Mouse (Mus musculus): ENCODE results near the gene Rftn2. TPM values are rescaled to one million over a fixed set of nuclear protein-coding genes. Genes with fewer than 3 reads are reported as not detected.

Gene Rftn2
- total RNA-seq, 2 experiments from 2014 or later, result 12.4 to 14.1 TPM

DNA sequence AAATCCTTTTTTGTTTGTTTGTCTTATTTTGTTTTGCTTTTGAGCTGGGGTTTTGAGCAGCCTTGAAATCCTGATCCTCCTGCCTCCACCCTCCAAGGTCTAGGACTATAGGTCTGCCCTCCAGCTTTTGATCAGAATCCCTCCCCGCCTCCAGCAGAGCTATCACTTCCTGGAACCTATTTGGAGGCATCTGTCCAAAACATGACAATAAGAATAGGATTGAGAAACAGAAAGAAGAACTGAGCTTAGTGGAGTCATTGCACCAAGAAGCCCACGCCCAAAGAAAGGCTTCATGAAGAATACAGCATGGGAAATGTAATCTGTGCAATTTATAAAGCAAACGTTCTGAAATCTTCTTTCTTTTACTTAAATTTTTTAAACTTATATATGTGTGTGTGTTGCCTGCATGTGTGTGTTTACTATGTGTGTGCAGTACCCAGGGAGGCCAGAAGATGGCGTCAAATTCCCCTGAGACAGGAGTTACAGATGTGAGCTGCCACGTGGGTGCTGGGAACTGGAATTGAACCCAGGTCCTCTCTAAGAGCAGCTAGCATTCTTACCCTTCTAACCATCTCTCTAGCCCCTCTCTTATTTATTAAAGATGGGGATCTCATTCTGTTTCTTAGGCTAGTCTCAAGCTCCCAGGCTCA lies 46.5 kb downstream of the Rftn2 start:
- intact Hi-C loops (cut with DNase I), result no loop called here
- DNase-seq, result no peak

DNA sequence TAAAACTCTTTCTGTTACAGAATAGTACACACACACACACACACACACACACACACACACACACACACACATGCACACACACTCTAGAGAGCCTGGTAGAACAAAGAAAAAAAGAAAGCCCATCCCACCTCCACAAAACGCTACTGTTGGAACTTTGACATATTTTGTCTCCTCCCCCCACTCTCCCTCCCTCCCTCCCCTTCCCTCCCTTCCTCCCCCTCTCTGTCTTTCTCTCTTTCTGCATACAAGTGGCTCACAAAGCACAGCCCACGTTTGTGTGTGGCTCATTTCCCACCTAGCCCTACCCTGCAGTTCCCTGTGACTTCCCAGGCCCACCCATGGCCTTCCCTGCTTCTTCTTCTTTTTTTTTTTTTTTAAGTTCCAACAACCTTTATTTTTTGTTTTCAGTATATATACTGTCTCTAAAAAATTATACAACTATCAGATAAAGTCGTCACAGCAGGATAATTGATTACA lies 52.0 kb downstream of the Rftn2 start:
- no peak for DNase-seq
- intact Hi-C loops (cut with DNase I), result no loop called here

GRCm38 (mm10) chr1:55173720-55174557 lies 52.6 kb downstream of the Rftn2 start:
- no peak for DNase-seq
- intact Hi-C loops (cut with DNase I), result no loop called here

DNA sequence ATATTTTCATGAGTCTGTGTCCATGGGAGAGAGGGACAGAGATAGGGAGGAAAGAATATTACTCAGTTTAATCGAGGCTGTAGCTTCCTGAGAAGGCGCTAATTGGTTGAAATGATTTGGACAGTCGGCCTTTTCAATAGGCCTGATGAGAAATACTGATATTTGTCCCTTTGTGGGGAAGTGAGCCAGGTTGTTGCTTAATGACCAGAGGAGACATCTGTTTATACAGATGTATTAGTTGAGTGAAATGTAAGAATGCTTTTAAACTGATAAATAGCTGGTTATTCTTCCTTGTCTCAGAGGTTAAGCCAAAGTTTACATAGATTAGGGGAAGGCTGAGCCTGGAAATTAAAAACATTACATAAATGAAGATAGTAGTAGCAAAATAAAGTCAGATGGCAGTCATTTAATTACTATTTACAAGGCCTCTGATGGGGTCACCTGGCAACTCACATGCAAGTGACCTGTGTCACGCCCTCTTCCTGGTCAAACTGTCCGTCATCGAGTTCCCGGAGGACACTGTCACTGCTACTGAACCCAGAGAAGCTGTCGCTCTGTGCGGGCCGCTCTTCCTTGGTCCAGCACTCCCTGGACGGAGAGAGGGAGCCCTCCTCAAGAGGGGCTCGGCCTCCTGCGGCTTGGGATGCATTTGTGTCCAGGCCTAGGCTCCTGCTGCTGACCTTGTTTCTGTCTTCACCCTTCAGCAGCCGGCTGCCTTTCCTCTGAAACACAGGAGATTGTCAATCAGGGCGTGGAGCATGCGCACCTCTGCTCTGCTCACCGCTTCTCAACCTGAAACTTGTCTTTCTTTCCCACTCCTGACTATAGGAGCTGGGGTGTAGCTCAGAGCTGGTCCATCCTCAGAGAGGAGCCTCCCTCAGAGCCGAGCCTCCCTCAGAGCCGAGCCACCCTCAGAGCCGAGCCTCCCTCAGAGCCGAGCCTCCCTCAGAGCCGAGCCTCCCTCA lies 54.9 kb downstream of the Rftn2 start:
- intact Hi-C loops (cut with DNase I), result no loop called here
- no peak for DNase-seq

DNA sequence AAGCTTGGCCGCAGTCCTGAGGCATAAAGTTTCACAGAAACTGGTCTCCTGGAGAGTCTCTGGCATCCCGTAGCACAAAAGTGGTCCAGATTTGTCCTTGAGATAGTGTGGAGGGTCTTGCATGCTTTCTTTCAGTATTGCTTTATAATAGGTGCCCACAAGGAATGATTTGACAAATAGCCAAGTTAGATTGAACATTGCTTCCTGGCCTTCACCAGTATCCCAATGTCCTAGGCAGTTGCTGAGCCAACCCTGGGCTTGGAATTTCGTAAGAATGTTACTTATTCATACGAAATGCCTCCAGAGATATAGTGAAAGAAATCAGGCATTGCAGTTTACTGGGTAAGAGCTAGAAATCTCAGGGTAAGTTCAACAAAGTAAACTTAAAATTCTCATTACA lies 58.0 kb downstream of the Rftn2 start:
- no peak for DNase-seq
- intact Hi-C loops (cut with DNase I), result no loop called here

DNA sequence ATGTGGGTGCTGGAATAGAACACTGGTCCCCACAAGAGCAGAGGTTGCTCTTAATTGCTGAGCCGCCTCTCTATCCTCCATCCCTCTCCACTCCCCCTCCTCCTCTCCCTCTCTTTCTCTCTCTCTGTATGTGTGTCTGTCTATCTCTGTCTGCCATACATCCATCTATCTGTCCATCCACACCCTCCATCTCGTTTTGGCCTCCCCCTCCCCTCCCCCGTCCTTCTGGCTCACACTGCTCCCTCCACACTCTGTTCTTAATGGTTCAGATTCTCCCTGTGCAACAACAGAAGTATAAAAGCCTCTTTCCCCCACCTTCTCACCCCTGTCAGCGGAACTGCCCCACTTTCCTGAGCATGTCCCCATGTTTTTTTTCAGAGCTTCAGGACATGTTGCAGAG lies 59.0 kb downstream of the Rftn2 start:
- no peak for DNase-seq
- intact Hi-C loops (cut with DNase I), result no loop called here

GRCm38 (mm10) chr1:55164005-55164404 lies 62.6 kb downstream of the Rftn2 start:
- DNase-seq, result no peak
- intact Hi-C loops (cut with DNase I), result no loop called here

- no peak for DNase-seq
- intact Hi-C loops (cut with DNase I), result no loop called here
These were observed 63.8 kb downstream of the Rftn2 start for GRCm38 (mm10) chr1:55162781-55163180.

- intact Hi-C loops (cut with DNase I), result no loop called here
- no peak for DNase-seq
These were observed 64.7 kb downstream of the Rftn2 start for GRCm38 (mm10) chr1:55161895-55162294.

GRCm38 (mm10) chr1:55160831-55161638 lies 65.5 kb downstream of the Rftn2 start:
- intact Hi-C loops (cut with DNase I), result no loop called here
- peak in 1 of 2 experiments; percentile 18 for DNase-seq

DNA sequence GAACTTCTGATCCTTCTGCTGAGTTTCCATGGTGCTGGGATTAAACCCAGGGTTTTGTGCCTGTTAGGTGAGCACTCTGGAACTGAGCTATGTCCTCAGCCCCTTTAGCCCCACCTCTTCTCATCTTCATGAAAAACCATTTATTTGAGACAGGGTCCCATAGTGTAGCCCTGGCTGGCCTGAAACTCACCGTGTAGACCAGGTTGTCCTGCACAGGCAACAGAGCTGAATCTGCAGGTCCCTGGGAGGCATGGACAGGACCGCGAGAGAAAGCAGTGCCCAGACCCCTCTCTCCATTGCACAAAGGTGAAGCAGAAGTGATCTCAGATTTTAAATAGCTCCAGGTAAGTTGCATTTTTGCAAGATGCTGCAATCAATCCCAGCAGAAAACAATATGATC lies 66.4 kb downstream of the Rftn2 start:
- no peak for DNase-seq

GRCm38 (mm10) chr1:55158821-55159220 lies 67.8 kb downstream of the Rftn2 start:
- DNase-seq, result no peak
- intact Hi-C loops (cut with DNase I), result no loop called here

More for the DNA sequence above, 66.4 kb downstream of the Rftn2 start:
- intact Hi-C loops (cut with DNase I), result no loop called here

DNA sequence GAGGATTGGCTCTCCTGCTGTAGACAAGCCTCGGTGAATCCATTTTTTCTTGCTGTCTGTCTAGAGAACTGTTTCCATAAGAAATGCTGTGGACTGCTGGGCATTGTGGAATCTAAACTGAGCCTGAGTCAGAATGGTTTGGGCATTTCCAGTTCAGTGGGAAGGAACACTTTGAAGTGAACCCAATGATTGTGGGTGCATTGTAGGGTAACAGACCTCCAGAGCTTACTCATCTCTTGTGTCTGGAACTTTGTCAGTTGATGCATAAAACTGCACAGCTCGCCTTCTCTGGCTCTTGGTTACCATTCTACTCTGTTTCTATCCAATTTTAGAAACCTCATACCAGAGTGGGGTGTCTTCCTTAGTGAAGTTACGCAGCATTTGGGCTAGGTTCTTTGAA lies 68.4 kb downstream of the Rftn2 start:
- intact Hi-C loops (cut with DNase I), result no loop called here
- no peak for DNase-seq

DNA sequence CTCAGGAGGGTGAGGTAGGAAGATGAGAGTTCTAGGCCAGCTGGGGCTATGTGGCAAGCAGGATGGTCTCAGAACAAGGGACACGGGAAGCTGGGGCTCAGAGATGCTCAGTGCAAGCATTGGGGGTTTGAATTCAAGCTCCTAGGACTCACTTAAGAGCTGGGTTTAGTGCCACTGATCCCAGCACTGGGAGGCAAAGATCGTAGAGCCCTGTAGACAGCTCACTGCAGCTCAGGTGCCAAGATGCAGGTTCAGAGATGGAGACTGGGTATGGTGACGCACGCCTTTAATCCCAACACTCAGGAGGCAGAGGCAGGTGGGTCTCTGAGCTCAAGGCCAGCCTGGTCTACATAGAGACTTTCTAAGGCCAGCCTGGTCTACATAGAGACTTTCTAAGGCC lies 69.3 kb downstream of the Rftn2 start:
- DNase-seq, result no peak
- intact Hi-C loops (cut with DNase I), result no loop called here

DNA sequence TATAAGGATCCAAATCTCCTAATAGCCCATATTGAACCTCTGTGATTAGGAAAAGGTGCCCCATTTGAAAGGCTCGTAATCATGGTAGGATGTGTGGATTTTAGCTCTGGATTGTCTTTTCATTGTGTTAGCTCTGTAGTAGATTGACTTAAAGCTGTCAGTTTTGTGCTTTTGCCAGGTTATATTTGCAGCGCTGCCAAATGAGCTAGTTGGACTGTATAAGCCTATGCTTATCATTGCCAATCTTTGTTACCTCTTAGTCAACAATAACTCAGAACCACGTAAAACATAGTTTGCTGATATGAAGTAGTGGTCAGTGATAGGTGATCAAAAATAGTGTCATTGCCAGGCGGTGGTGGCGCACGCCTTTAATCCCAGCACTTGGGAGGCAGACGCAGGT lies 81.0 kb downstream of the Rftn2 start:
- DNase-seq, result no peak
- intact Hi-C loops (cut with DNase I), result no loop called here

DNA sequence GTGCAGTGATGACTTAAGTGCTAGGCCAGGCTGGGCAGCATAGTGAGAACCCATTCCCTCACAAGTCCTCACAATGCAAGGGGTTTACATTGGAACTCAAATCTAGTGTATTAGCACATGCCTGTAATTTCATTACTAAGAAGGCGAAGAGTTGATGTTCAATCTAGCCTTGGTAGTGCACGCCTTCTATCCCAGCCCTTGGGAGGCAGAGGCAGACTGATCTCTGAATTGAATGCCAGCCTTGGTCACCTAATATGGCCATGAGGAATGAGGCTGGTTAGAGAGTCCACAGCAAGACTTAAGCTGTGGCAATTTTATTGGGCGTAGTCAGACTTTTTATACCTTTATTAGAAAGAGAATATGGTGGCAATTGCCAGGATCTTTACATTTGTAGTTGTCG lies 82.2 kb downstream of the Rftn2 start:
- intact Hi-C loops (cut with DNase I), result no loop called here
- no peak for DNase-seq

DNA sequence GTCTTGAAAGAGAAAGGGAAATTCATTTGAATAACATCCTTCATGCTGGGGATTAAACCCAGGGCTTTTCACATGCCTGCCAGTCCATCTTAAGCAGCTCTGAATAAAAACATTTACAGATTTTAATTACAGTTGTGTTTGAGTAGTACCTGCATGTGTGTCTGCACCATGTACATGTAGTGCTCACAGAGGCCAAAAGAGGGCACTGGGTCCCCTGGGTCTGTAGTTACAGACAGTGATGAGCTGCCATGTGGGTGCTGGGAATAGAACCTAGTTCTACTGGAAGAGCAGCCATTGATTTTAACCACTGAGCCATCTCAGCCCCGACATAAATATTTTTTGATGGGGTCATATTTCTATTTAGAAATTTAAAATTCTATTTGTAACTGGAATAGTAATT lies 90.7 kb downstream of the Rftn2 start:
- DNase-seq, result no peak
- intact Hi-C loops (cut with DNase I), result no loop called here

- intact Hi-C loops (cut with DNase I), result loop anchor here (5.0 kb wide), 3 partner anchors 58 to 1838 kb away; partner anchors contain the start of gene Mars2
- DNase-seq, result no peak
These were observed 92.3 kb downstream of the Rftn2 start for GRCm38 (mm10) chr1:55134301-55134700.

DNA sequence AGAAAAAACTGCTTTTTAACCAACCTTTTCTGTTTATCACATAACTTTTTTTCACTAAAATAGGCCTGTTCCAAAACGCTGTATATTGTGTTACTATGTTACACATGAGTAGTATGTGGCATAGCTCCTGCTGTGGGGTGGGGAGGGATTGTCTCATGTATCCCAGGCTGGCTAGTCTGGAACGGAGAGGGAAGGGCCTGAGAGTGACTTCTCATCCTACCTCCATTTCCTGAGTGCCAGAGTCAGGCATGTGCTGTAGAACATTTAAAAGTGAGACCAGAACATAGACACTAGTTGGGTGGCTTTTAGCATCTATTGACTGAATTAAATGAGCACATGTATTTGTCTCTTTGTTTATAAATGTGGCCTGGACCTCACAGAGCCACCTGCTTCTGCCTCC lies 93.4 kb downstream of the Rftn2 start:
- intact Hi-C loops (cut with DNase I), result loop anchor here (5.0 kb wide), 3 partner anchors 59 to 1839 kb away; partner anchors contain the start of gene Mars2
- no peak for DNase-seq

GRCm38 (mm10) chr1:55132308-55132707 lies 94.3 kb downstream of the Rftn2 start:
- intact Hi-C loops (cut with DNase I), result loop anchor here (5.0 kb wide), 3 partner anchors 60 to 1840 kb away; partner anchors contain the start of gene Mars2
- no peak for DNase-seq
